Mouse (Mus musculus): Measurements from ENCODE around the gene Lgi1.

Lgi1 gene

DNA sequence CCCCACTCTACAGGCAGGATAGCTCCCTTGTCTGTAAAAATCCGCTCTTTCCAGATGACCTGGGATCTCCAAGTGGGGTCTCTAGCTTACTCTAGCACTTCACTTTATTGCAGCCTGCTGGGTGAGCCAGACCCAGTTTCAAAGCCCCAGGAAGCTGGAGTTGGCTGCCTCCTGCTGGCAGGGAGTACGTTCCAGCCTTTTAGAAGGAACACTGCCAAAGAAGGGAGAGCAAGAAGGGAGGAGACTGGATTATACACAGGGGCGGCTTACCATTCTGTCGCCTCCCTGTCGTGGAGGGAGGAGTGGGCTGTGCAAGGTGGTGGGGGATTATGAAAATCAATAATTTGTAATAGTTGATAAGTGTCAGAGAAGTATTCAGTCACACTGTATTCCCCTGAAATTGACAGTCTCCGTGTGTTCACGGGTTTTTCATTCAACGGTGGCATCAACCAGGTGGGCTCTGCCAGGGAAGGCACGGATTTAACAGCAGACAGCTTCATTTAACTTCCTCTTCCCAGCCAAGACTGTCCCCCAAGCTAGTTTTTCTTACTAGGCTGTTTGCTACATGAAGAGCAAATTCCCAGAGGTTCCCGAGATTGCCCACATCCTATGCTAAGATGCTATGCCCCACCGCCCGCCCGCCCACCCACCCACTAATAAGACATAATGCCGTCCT lies 369 bp upstream of the Lgi1 start:
- DNase-seq = peak; percentile 78

DNA sequence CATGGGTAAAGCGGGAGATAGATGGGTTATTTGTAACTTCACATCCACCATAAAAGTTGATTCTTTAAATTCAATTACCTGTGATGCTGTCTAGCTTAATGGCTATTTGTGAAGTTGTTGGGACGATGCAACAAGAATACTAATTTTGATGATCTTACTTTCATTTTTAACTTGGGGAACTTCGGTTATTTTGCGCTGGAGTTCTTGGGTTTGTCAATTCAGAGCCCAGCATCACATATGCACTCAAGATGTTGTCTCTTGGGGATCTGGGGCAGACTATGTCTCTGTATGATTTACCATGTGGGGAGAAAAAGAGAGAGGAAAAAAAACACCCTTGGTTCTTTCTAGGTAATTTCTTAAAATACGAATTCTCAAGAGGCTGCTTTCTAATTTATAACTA lies 1.4 kb downstream of the Lgi1 start:
- no peak for DNase-seq

- peak; percentile 33 for DNase-seq
These were observed 3.1 kb downstream of the Lgi1 start for GRCm38 (mm10) chr19:38267469-38267868.

DNA sequence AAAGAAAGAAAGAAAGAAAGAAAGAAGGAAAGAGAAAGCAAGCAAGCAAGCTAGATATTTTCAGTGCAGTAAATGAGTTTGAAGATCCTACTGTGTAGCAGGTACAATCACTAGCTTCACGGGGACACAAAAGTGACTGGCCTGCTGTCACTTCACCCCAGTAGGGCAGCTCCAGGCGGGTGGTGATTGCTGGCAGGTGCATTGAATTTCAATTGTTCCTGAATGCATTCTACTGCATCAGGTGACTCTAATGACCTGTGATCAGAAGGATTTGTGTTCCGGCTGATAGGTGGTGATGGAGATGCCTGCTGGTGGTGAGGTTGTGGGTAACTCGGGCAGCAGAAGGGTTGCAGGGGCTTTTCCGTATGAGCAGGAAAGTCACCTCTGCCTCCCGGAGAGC lies 6.7 kb downstream of the Lgi1 start:
- DNase-seq = peak; percentile 55

GRCm38 (mm10) chr19:38273820-38274219 lies 9.5 kb downstream of the Lgi1 start:
- DNase-seq = peak; percentile 25

DNA sequence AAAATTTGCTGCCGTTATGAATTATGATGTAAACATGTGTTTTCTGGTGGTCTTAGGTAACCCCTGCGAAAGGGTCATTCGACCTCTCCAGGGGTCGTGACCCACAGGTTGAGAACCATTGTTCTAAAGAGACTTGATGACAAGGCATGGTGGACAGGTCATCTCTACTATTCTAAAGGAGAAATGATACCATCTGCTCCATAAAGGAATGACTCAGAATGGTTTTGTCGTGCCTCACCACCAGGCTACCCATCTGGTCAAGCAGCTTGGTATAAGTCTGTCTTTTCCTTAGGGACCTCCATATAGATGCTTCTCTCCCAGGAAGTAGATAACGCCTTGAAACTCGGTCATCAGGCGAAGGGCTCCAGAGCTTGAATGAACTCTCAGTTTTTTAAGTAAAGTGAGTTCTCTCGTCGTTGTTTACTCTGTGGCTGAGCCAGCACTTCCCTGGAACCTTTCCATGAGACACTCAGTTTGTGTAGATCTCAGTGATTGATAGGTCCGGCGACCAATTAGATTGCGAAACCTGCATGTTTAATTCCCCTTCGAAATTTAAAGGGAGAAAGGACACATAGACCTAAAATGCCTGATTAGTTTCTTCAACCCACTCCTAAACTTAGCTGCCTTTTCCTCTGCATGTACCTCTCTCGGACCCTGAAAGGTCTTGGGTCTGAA lies 10.5 kb downstream of the Lgi1 start:
- no peak for DNase-seq

- DNase-seq = no peak
These were observed 11.9 kb downstream of the Lgi1 start for GRCm38 (mm10) chr19:38276226-38276625.

DNA sequence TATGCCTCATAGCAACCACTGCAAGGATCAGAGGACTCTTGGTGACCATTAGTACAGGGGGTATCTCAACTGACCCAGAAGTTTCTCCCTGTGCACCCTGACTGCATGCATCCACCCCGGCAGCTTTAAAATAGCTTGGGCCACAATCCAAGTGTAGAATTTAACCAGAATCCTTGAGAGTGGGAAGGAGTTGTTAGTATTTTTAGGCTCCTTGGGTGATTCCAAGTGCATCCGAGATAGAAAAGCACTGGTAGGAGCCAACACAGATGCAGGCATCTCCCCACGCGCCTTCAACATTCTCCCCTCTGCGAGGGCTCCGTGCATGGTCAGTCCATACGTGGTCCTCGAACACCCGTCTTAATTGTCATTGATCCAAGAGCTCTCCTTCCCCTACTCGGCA lies 15.9 kb downstream of the Lgi1 start:
- DNase-seq = no peak

DNA sequence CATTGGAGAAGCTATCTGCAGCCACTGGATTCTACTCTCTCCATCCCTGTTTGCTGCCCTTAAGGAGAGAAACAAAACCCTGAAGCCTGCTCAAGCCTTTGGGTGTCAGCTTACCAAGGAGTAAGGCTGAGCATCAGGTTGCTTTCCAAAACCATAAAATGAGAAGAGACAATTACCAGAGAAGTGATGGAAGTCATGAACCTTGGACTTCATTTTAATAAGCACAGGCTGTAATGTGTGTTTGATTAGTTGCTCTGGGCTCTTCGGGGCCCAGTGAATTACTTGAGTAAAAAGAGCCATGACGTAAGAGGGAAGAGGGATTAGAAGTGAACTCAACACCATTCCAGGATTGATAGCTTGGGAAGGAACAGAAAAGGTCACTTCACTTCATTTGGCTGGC lies 18.1 kb downstream of the Lgi1 start:
- DNase-seq = no peak

GRCm38 (mm10) chr19:38288556-38288955 lies 24.2 kb downstream of the Lgi1 start:
- no peak for DNase-seq

DNA sequence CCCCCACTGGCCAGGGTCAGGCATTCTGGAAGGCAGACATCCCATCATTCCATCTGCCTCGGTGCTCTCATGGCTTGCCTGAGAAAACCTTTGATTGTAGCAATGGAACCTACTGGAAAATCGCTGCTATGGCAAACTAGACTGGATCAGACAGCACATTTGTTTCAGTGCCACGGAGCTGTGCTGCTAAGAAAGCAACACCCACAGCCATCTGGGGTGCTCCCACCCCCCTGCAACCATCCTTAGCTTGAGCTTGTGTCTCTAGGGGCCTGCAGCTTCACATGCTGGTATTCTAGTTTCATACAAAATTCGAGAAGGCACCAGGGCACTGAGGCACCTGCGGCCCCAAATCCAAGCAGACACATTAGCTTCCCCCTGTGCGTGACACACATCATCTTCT lies 27.1 kb downstream of the Lgi1 start:
- no peak for DNase-seq

- no peak for DNase-seq
These were observed 33.8 kb downstream of the Lgi1 start for GRCm38 (mm10) chr19:38298018-38298626.

- DNase-seq = no peak
These were observed 43.8 kb downstream of the Lgi1 start for GRCm38 (mm10) chr19:38308116-38308515.

DNA sequence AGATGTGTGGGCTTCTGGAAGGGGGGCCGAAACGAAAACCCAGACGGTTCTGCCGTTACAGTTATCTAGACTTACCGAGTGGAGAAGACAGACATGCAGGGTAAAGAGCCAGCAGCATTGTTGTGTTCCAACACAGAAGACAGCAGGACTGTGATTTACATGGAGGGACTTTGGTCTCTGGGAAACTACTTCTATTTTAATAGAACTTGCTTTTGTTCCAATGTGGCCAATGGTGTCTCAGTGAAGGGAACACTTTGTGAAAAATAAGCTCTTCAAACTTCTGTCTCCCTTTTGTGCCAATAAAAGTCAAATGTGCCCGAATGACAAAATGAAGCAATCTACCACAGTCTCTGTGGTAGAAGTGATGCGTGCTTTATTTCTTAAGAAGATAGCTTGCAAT lies 50.8 kb downstream of the Lgi1 start:
- DNase-seq = no peak

DNA sequence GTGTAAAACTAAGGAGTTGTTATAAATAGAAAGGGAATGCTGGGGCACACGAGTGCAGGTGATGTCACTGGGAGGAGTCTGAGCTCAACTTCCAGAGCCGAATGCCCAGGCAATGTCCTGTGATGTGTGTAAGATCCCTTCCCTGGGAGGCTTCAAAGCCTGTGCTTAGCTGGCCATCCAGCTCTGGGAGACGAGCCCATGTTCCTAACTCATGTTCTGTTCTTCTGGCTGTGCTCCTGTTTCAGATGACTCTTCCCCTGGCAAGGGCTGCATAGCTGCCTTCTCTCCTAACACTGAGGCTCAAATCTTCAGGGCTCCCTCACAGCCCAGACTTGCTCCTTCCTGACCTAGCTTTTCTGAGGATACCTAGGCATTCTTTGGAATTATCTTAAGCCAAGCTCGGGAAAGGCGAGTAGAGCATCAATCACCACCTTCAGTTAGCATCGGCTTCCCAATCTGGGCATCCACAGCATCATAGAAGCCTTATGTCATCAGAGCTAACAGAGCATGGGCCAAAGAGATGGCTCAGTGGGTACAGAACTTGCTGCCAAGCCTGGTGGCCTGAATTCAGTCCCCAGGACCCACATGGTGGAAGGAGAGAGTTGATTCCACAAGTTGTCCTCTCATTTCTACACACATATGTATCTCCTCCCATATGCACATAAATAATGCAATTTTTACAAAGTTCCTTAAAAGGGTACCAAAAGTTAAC lies 52.4 kb downstream of the Lgi1 start:
- peak; percentile 37 for DNase-seq

DNA sequence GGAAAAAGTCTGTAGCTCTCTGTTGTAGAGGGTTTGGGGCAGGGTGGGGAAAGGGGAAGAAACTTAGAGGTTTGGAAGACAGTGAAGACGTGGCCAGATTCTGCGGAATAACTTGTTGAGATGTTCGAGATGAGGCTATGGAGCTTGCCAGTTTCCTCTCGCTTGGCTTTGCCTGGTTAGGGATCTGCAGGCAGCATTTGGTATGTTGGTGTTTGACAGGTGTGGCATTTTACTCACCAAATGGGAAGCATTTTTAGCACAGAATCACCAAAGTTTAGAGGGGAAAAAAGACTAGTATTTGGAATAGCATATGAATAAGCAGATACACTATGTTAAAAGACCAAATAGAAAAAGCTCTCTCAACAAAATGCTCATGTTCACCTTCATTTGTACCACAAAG lies 54.0 kb downstream of the Lgi1 start:
- no peak for DNase-seq

DNA sequence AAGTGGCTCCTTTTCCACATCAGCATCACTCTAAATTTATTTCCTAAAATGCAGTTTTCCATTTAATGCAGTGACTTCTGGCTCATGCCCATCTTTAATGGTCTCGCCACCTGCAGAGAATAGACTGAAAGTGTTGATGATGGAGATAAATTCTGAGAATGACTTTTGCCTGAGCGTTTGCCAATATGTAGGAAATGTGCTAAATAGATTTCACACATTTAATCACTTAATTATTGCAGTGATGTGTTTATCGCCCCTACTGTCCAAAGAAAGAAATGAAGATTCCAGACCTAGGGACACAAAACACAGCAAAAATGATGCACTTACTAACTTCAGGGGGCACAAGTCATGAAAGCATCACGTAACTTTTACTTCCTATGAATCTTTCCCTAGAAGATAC lies 54.8 kb downstream of the Lgi1 start:
- DNase-seq = no peak

DNA sequence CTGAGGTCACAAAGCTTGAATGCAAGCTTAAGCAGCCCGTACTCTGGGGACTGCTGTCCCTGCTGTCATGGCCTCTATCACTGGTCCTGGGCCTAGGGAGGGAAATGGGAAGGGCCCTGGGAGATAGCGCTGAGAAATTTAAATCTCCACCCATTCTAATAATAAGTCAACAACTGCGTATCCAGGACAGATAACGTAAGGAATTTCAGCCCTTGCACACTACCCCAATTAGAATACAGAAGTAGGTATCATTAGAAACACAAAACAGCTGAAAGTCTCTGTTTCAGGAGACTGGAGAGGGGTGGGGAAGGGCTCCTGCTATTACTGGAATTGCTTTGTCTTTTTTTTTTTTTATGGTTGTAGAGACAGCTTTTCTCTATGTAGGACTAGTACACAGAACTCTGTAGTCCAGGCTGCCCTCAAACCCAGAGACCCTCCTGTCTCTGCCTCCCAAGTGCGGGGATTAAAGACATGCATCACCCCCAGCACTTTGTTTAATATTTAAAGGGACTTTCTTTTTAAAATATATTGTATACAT lies 56.4 kb downstream of the Lgi1 start:
- no peak for DNase-seq

GRCm38 (mm10) chr19:38323726-38324125 lies 59.4 kb downstream of the Lgi1 start:
- no peak for DNase-seq

DNA sequence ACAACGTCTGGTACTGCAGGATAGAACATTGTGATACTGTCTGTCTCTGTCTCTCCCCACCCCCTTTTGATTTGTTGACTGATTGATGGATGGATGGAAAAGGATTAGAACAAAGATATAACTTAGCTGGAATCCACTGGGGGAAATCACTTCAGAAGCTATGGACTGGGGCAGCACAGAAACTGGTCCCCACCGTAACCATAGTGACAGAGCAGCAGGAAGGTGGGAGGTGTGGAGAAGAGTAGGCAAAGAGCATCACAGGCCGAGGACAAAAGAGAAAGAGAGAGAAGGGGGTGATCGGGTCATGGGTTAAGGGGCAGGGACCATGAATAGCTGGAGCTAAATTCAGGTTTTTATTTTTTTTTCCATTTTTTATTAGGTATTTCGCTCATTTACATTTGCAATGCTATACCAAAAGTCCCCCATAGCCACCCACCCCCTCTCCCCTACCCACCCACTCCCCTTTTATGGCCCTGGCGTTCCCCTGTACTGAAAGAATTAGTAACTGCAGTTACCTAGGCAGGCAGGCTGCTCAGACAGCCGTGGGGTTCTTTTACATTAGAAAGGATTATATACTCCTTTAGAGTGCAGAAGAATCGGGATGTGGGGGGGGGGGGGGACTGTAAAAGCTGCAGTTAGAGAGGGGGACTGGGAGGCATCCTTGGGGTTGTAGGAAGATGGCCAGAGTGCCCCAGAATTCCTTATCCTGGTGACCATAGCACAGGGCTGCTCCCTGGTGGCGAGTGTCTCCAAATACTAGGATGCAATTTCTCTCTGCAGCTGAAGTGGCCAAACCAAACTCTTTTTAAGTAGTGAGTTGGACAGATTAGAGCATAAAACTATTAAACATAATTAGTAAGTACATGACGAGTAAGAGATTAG lies 60.1 kb downstream of the Lgi1 start:
- DNase-seq = peak; percentile 26

- DNase-seq = no peak
These were observed 60.7 kb downstream of the Lgi1 start for GRCm38 (mm10) chr19:38325029-38325398.

DNA sequence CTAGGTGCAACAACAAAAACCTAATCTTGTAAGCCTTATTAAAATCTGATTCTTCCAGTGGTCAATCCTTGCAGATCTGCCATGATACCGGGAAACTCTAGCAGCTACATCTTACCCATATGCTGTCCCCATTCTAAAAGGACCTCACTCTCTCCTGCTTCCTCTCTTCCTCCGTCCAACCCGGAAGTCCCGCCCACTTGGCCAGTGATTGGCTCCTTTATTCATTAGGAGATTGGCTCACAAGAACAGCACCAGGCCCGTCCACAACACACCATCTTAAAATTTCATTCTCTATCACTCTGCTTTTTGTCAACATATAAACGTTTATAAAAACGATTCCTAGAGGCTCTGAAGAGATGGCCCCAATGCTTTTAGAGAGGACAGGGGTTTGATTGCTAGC lies 61.5 kb downstream of the Lgi1 start:
- no peak for DNase-seq

GRCm38 (mm10) chr19:38327002-38327401 lies 62.7 kb downstream of the Lgi1 start:
- no peak for DNase-seq
